Mouse (Mus musculus): Measurements from ENCODE around the gene Cars2. TPM values are rescaled to one million over a fixed set of nuclear protein-coding genes. Genes with fewer than 3 reads are reported as not detected.
"Not testable (repeated sequence)": the region's sequence is repeated elsewhere in the genome, so short reads cannot be mapped to it uniquely, and the experiment has no call there.

Cars2 gene
- polyA plus RNA-seq, 1 experiment from 2014 or later: 32.5 TPM

GRCm38 (mm10) chr8:11503476-11504232, 46.9 kb downstream of the Cars2 start:
- Histone ChIP-seq H3K4me1 (ENCODE audit: control insufficient read depth, insufficient read depth, low read length) (no peaks in the 10 kb centered on the region), H3K27me3 (replicated peaks; ENCODE audit: control insufficient read depth, insufficient read depth, low read length) (no peaks in the 10 kb centered on the region), H3K9ac (ENCODE audit: low read depth, low read length) (no peak overlapping the region), H3K9me3 (ENCODE audit: control insufficient read depth, low read length) (no peaks in the 10 kb centered on the region), H3K36me3 (ENCODE audit: control insufficient read depth, insufficient read depth, low read length) (peaks cover 17% of the 10 kb centered on the region), H3K4me2 (ENCODE audit: low read depth, low read length) (no peak overlapping the region), H3K4me3 (ENCODE audit: low read length) (no peak overlapping the region), H3K27ac (ENCODE audit: low read length) (no peak overlapping the region)
- ATAC-seq: no peak
- WGBS: 85% methylated on average over 13 of the region's 13 CpGs

GRCm38 (mm10) chr8:11498786-11499485, 51.6 kb downstream of the Cars2 start:
- peaks cover 10% of the 10 kb centered on the region for H3K4me1 ChIP-seq (ENCODE audit: control insufficient read depth, insufficient read depth, low read length)
- H3K9ac ChIP-seq (ENCODE audit: low read depth, low read length): no peak overlapping the region
- H3K36me3 ChIP-seq (ENCODE audit: control insufficient read depth, insufficient read depth, low read length): peaks cover 6% of the 10 kb centered on the region
- no peak overlapping the region for H3K27ac ChIP-seq (ENCODE audit: low read length)
- no peak overlapping the region; the same call in 1 of the 2 replicates for H3K4me3 ChIP-seq (ENCODE audit: low read length)
- WGBS: 80% methylated on average over 4 of the region's 4 CpGs
- H3K4me2 ChIP-seq (ENCODE audit: low read depth, low read length): no peak overlapping the region
- H3K27me3 ChIP-seq (replicated peaks; ENCODE audit: control insufficient read depth, insufficient read depth, low read length): no peaks in the 10 kb centered on the region
- H3K9me3 ChIP-seq (ENCODE audit: control insufficient read depth, low read length): no peaks in the 10 kb centered on the region
- ATAC-seq: no peak

DNA sequence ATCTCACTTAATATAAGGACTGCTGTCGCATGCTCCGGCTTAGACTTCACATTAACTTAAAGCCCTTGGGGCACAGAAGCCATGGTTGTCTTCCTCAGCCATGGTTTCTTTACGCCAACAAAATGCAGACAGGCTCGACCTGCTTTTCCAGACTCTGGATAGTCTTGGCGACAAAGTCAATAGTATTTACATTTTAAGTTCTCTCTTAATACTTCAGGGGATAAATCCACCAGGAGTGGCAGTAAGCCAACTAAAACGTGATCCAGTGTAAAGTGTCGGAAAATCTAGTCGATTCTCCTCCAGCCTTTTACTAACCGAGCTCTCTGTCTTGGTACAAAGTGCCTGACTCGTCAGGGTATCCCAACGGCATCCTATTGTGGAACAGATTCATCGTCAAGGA, 52.3 kb downstream of the Cars2 start:
- Histone ChIP-seq H3K27ac (ENCODE audit: low read length) (no peak overlapping the region), H3K4me1 (ENCODE audit: control insufficient read depth, insufficient read depth, low read length) (peaks cover 10% of the 10 kb centered on the region), H3K4me2 (ENCODE audit: low read depth, low read length) (peak overlapping the region; percentile 79), H3K27me3 (replicated peaks; ENCODE audit: control insufficient read depth, insufficient read depth, low read length) (no peaks in the 10 kb centered on the region), H3K4me3 (ENCODE audit: low read length) (peak overlapping the region; percentile 89), H3K36me3 (ENCODE audit: control insufficient read depth, insufficient read depth, low read length) (0 out of 2 replicates have a peak, but pooled peaks cover 3% of the 10 kb centered on the region), H3K9ac (ENCODE audit: low read depth, low read length) (peak overlapping the region; percentile 91; the same call in 1 of the 2 replicates), H3K9me3 (ENCODE audit: control insufficient read depth, low read length) (no peaks in the 10 kb centered on the region)
- no peak for ATAC-seq
- 70% methylated on average over 12 of the region's 12 CpGs for WGBS

GRCm38 (mm10) chr8:11497017-11497990, 53.3 kb downstream of the Cars2 start, which contains the start of gene Naxd:
Naxd (plus strand) TSS chr8:11497506.
- H3K9me3 ChIP-seq (ENCODE audit: control insufficient read depth, low read length): no peaks in the 10 kb centered on the region
- peaks cover 10% of the 10 kb centered on the region for H3K4me1 ChIP-seq (ENCODE audit: control insufficient read depth, insufficient read depth, low read length)
- WGBS: 3% methylated on average over 73 of the region's 73 CpGs
- H3K27ac ChIP-seq (ENCODE audit: low read length): peak within 1 kb of the TSS; percentile 76
- peak within 1 kb of the TSS; percentile 79 for H3K4me2 ChIP-seq (ENCODE audit: low read depth, low read length)
- 0 out of 2 replicates have a peak, but pooled peaks cover 1% of the 10 kb centered on the region for H3K36me3 ChIP-seq (ENCODE audit: control insufficient read depth, insufficient read depth, low read length)
- H3K27me3 ChIP-seq (replicated peaks; ENCODE audit: control insufficient read depth, insufficient read depth, low read length): no peaks in the 10 kb centered on the region
- peak; percentile 99 for ATAC-seq
- H3K4me3 ChIP-seq (ENCODE audit: low read length): peak within 1 kb of the TSS; percentile 89
- H3K9ac ChIP-seq (ENCODE audit: low read depth, low read length): peak within 1 kb of the TSS; percentile 91

- H3K9me3 ChIP-seq (ENCODE audit: control insufficient read depth, low read length); H3K4me3 ChIP-seq (ENCODE audit: low read length); H3K27me3 ChIP-seq (replicated peaks; ENCODE audit: control insufficient read depth, insufficient read depth, low read length); H3K9ac ChIP-seq (ENCODE audit: low read depth, low read length); H3K4me2 ChIP-seq (ENCODE audit: low read depth, low read length); H3K4me1 ChIP-seq (ENCODE audit: control insufficient read depth, insufficient read depth, low read length); ATAC-seq; H3K27ac ChIP-seq (ENCODE audit: low read length); H3K36me3 ChIP-seq (ENCODE audit: control insufficient read depth, insufficient read depth, low read length): not testable (repeated sequence)
- 80% methylated on average over 2 of the region's 2 CpGs for WGBS
Observed at GRCm38 (mm10) chr8:11492340-11492739, 58.2 kb downstream of the Cars2 start.

GRCm38 (mm10) chr8:11487229-11487628, 63.4 kb downstream of the Cars2 start:
- no peak overlapping the region for H3K4me2 ChIP-seq (ENCODE audit: low read depth, low read length)
- no peak overlapping the region for H3K27ac ChIP-seq (ENCODE audit: low read length)
- H3K4me3 ChIP-seq (ENCODE audit: low read length): no peak overlapping the region
- no peaks in the 10 kb centered on the region for H3K9me3 ChIP-seq (ENCODE audit: control insufficient read depth, low read length)
- 0 out of 2 replicates have a peak, but pooled peaks cover 2% of the 10 kb centered on the region for H3K4me1 ChIP-seq (ENCODE audit: control insufficient read depth, insufficient read depth, low read length)
- 0 out of 2 replicates have a peak, but pooled peaks cover 3% of the 10 kb centered on the region for H3K27me3 ChIP-seq (replicated peaks; ENCODE audit: control insufficient read depth, insufficient read depth, low read length)
- 60% methylated on average over 4 of the region's 4 CpGs for WGBS
- ATAC-seq: no peak
- H3K36me3 ChIP-seq (ENCODE audit: control insufficient read depth, insufficient read depth, low read length): no peaks in the 10 kb centered on the region
- no peak overlapping the region for H3K9ac ChIP-seq (ENCODE audit: low read depth, low read length)

DNA sequence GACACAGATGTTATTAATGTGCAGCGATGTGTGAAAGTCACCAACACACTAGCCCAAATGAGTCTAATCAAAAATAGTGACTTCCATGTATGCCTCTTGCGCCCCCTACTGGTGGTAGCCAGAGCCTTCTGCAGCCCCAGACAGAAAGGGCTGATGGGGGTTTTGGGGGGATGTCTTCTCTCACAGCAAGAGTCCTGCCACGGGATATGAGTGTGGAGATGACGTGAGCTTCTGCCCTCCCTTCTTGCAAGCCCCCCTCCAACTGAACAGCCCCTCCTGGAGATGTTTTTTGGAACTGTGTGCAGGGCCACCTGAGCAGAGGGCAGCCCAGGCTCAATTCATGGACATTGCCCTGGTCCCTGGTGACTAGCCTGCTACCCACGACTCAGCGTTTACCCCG, 64.4 kb downstream of the Cars2 start:
- no peak for ATAC-seq
- Histone ChIP-seq H3K4me2 (ENCODE audit: low read depth, low read length) (no peak overlapping the region), H3K4me1 (ENCODE audit: control insufficient read depth, insufficient read depth, low read length) (peaks cover 6% of the 10 kb centered on the region; the same call in 1 of the 2 replicates), H3K9ac (ENCODE audit: low read depth, low read length) (no peak overlapping the region), H3K36me3 (ENCODE audit: control insufficient read depth, insufficient read depth, low read length) (no peaks in the 10 kb centered on the region), H3K4me3 (ENCODE audit: low read length) (no peak overlapping the region), H3K27me3 (replicated peaks; ENCODE audit: control insufficient read depth, insufficient read depth, low read length) (0 out of 2 replicates have a peak, but pooled peaks cover 3% of the 10 kb centered on the region), H3K27ac (ENCODE audit: low read length) (no peak overlapping the region), H3K9me3 (ENCODE audit: control insufficient read depth, low read length) (no peaks in the 10 kb centered on the region)
- 16% methylated on average over 7 of the region's 7 CpGs for WGBS

DNA sequence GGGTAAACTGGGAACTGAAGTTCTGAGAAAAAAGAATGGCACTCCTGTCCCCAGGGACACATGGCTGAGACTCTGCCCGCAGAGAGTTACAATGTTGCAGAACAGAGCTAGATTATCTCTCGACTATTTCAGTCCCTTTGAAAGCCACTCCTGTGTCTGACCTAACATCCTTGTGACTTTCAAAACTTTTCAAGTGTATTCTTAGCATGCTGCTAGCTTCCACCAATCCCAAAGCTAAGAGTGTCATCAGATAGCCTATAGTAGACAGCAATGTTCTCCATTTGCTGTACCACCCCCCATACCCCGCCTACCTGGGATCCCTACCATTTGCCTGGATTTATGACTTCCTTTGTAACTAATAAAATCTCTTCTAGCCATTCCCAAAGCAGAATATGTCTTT, 68.0 kb downstream of the Cars2 start:
- Histone ChIP-seq H3K9me3 (ENCODE audit: control insufficient read depth, low read length) (no peaks in the 10 kb centered on the region), H3K27ac (ENCODE audit: low read length) (no peak overlapping the region), H3K4me1 (ENCODE audit: control insufficient read depth, insufficient read depth, low read length) (peaks cover 14% of the 10 kb centered on the region), H3K4me2 (ENCODE audit: low read depth, low read length) (no peak overlapping the region), H3K36me3 (ENCODE audit: control insufficient read depth, insufficient read depth, low read length) (no peaks in the 10 kb centered on the region), H3K9ac (ENCODE audit: low read depth, low read length) (no peak overlapping the region), H3K27me3 (replicated peaks; ENCODE audit: control insufficient read depth, insufficient read depth, low read length) (no peaks in the 10 kb centered on the region; the same call in 1 of the 2 replicates), H3K4me3 (ENCODE audit: low read length) (no peak overlapping the region)
- WGBS: 53% methylated on average over 3 of the region's 3 CpGs
- ATAC-seq: no peak

Data from intestine, embryonic 16.5 days (tissue).